Mouse (Mus musculus): Measurements from ENCODE around the gene Stk24. TPM values are rescaled to one million over a fixed set of nuclear protein-coding genes. Genes with fewer than 3 reads are reported as not detected.

The Stk24 gene
- total and polyA plus RNA-seq, 3 experiments, result 21.4 to 75.6 (median 70.2) TPM

- TF ChIP-seq CTCF (IDR thresholded peaks at IDR 0.05), result no peak
- no peak for TF ChIP-seq POLR2A (IDR thresholded peaks at IDR 0.05; ENCODE audit: insufficient read depth, low read depth, low read length)
- TF ChIP-seq EP300 (IDR thresholded peaks at IDR 0.05; ENCODE audit: insufficient read depth, low read depth, low read length), result no peak
- peak; percentile 82 for DNase-seq
- under 1% methylated on average over 77 of the region's 83 CpGs for WGBS
- intact Hi-C loops (cut with DNase I), result loop anchor here (1.0 to 5.0 kb wide), 6 partner anchors 18 to 466 kb away; partner anchors contain the start of gene Ipo5
- H3K9ac ChIP-seq (ENCODE audit: low read depth, low read length), result peak overlapping the region; percentile 97
- peak overlapping the region; percentile 98 for H3K4me3 ChIP-seq
- no peaks in the 10 kb centered on the region for H3K27me3 ChIP-seq (ENCODE audit: control insufficient read depth, insufficient read depth, low read length)
- H3K79me2 ChIP-seq (replicated peaks; ENCODE audit: control insufficient read depth, insufficient read depth, low read length), result peaks cover 4% of the 10 kb centered on the region
- H3K4me1 ChIP-seq (ENCODE audit: control insufficient read depth, insufficient read depth, low read length), result peaks cover 8% of the 10 kb centered on the region
- H3K36me3 ChIP-seq (ENCODE audit: control insufficient read depth, insufficient read depth, low read length), result peaks cover 6% of the 10 kb centered on the region
- H3K27ac ChIP-seq, result peak overlapping the region; percentile 97
Observed at GRCm38 (mm10) chr14:121378243-121379115, 1.3 kb downstream of the Stk24 start.

- TF ChIP-seq CTCF (IDR thresholded peaks at IDR 0.05) (no peak), EP300 (IDR thresholded peaks at IDR 0.05; ENCODE audit: insufficient read depth, low read depth, low read length) (no peak), POLR2A (IDR thresholded peaks at IDR 0.05; ENCODE audit: insufficient read depth, low read depth, low read length) (no peak)
- H3K79me2 ChIP-seq (replicated peaks; ENCODE audit: control insufficient read depth, insufficient read depth, low read length), result peaks cover 6% of the 10 kb centered on the region
- peaks cover 21% of the 10 kb centered on the region for H3K4me1 ChIP-seq (ENCODE audit: control insufficient read depth, insufficient read depth, low read length)
- H3K27ac ChIP-seq, result no peak overlapping the region
- intact Hi-C loops (cut with DNase I), result loop anchor here (5.0 kb wide), 2 partner anchors 59 to 464 kb away; partner anchors contain the start of gene Ipo5
- WGBS, result 26% methylated on average over 6 of the region's 6 CpGs
- peaks cover 13% of the 10 kb centered on the region for H3K36me3 ChIP-seq (ENCODE audit: control insufficient read depth, insufficient read depth, low read length)
- no peak for DNase-seq
- H3K9ac ChIP-seq (ENCODE audit: low read depth, low read length), result 0 out of 2 replicates have a peak overlapping the region, but pooled peaks have one; percentile 22
- no peaks in the 10 kb centered on the region for H3K27me3 ChIP-seq (ENCODE audit: control insufficient read depth, insufficient read depth, low read length)
- H3K4me3 ChIP-seq, result no peak overlapping the region
Observed at GRCm38 (mm10) chr14:121376566-121376965, 3.2 kb downstream of the Stk24 start.

- no peak for DNase-seq
- Histone ChIP-seq H3K36me3 (ENCODE audit: control insufficient read depth, insufficient read depth, low read length) (peaks cover 11% of the 10 kb centered on the region), H3K27ac (no peak overlapping the region), H3K9ac (ENCODE audit: low read depth, low read length) (no peak overlapping the region), H3K79me2 (replicated peaks; ENCODE audit: control insufficient read depth, insufficient read depth, low read length) (peaks cover 11% of the 10 kb centered on the region), H3K4me1 (ENCODE audit: control insufficient read depth, insufficient read depth, low read length) (peaks cover 27% of the 10 kb centered on the region), H3K27me3 (ENCODE audit: control insufficient read depth, insufficient read depth, low read length) (no peaks in the 10 kb centered on the region), H3K4me3 (no peak overlapping the region)
- WGBS, result 52% methylated on average over 4 of the region's 4 CpGs
- TF ChIP-seq CTCF (IDR thresholded peaks at IDR 0.05), result no peak
- TF ChIP-seq EP300 (IDR thresholded peaks at IDR 0.05; ENCODE audit: insufficient read depth, low read depth, low read length), result no peak
- no peak for TF ChIP-seq POLR2A (IDR thresholded peaks at IDR 0.05; ENCODE audit: insufficient read depth, low read depth, low read length)
- intact Hi-C loops (cut with DNase I), result no loop called here
Observed at GRCm38 (mm10) chr14:121373901-121374300, 5.9 kb downstream of the Stk24 start.

GRCm38 (mm10) chr14:121373020-121373419 is 6.8 kb downstream of the Stk24 start:
- 62% methylated on average over 9 of the region's 9 CpGs for WGBS
- Histone ChIP-seq H3K4me1 (ENCODE audit: control insufficient read depth, insufficient read depth, low read length) (peaks cover 30% of the 10 kb centered on the region), H3K36me3 (ENCODE audit: control insufficient read depth, insufficient read depth, low read length) (peaks cover 11% of the 10 kb centered on the region), H3K4me3 (no peak overlapping the region), H3K27ac (peak overlapping the region; percentile 31; the same call in 1 of the 2 replicates), H3K79me2 (replicated peaks; ENCODE audit: control insufficient read depth, insufficient read depth, low read length) (peaks cover 11% of the 10 kb centered on the region), H3K9ac (ENCODE audit: low read depth, low read length) (no peak overlapping the region), H3K27me3 (ENCODE audit: control insufficient read depth, insufficient read depth, low read length) (no peaks in the 10 kb centered on the region)
- TF ChIP-seq EP300 (IDR thresholded peaks at IDR 0.05; ENCODE audit: insufficient read depth, low read depth, low read length) (no peak), POLR2A (IDR thresholded peaks at IDR 0.05; ENCODE audit: insufficient read depth, low read depth, low read length) (no peak), CTCF (IDR thresholded peaks at IDR 0.05) (peak; percentile 39)
- DNase-seq, result no peak
- intact Hi-C loops (cut with DNase I), result no loop called here

GRCm38 (mm10) chr14:121371911-121372820 is 7.6 kb downstream of the Stk24 start:
- 38% methylated on average over 5 of the region's 5 CpGs for whole genome bisulfite sequencing
- Histone ChIP-seq H3K27me3 (ENCODE audit: control insufficient read depth, insufficient read depth, low read length) (no peaks in the 10 kb centered on the region), H3K79me2 (replicated peaks; ENCODE audit: control insufficient read depth, insufficient read depth, low read length) (peaks cover 11% of the 10 kb centered on the region), H3K4me3 (no peak overlapping the region), H3K27ac (peak overlapping the region; percentile 33), H3K9ac (ENCODE audit: low read depth, low read length) (0 out of 2 replicates have a peak overlapping the region, but pooled peaks have one; percentile 10), H3K36me3 (ENCODE audit: control insufficient read depth, insufficient read depth, low read length) (peaks cover 11% of the 10 kb centered on the region), H3K4me1 (ENCODE audit: control insufficient read depth, insufficient read depth, low read length) (peaks cover 35% of the 10 kb centered on the region)
- no peak for DNase-seq
- intact Hi-C loops (cut with DNase I), result no loop called here
- no peak for TF ChIP-seq EP300 (IDR thresholded peaks at IDR 0.05; ENCODE audit: insufficient read depth, low read depth, low read length)
- no peak for TF ChIP-seq POLR2A (IDR thresholded peaks at IDR 0.05; ENCODE audit: insufficient read depth, low read depth, low read length)
- TF ChIP-seq CTCF (IDR thresholded peaks at IDR 0.05), result no peak
